Mouse (Mus musculus): Measurements from ENCODE around the gene Gm12248.

GRCm38 (mm10) chr11:58018701-58019100 lies 74.2 kb downstream of the Gm12248 start:
- TF ChIP-seq CTCF (IDR thresholded peaks at IDR 0.05; ENCODE audit: control insufficient read depth, insufficient read depth, insufficient replicate concordance, low read depth, low read length), result no peak
- TF ChIP-seq POLR2A (IDR thresholded peaks at IDR 0.05; ENCODE audit: control insufficient read depth, low read depth, low read length), result no peak

All from testis, adult 2 months (tissue).